Mouse (Mus musculus) layer of hippocampus, postnatal 36 days (tissue): ENCODE results near the gene Pex1. TPM values are rescaled to one million over a fixed set of nuclear protein-coding genes. Genes with fewer than 3 reads are reported as not detected.
A peak's percentile ranks its signal among the peaks of the same experiment; 100 is the strongest.
"Not testable (repeated sequence)": the region's sequence is repeated elsewhere in the genome, so short reads cannot be mapped to it uniquely, and the experiment has no call there.

ENCODE experiments used
- DNase-seq, 2 experiments: peaks; one replicate each; pipeline ENCODE4 v3.0.0; 2022
- microRNA-seq, 2 experiments: library from miRNA; unstranded; fragments of <30 nt; microRNA quantifications; one replicate each; pipeline ENCODE4 v1.2.0; 2021
- total RNA-seq, 2 experiments: library from RNA; stranded (reverse); gene quantifications; 2 replicates each; pipeline ENCODE4 v1.2.3; 2021

Gene Pex1
- total RNA-seq, 2 experiments from 2014 or later = 25.1 to 34.8 TPM

DNA sequence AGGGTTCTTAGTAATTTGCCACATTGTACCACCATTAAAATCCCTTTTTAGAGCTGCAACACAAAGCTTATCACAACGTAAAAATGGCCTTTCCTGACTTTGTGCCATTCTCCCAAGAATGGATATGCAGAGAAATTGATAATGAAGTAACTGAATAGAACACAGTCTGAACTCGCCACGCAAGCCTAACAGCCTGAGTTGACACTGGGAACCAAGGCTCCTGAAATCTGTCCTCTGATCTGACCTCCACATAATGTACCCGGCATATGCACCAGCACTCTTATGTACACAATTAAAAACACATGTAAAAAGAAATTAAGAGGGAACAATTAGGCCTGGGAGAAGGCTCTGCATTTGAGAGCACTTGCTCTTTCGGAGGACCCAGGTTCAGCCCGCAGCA is 49.5 kb downstream of the Pex1 start:
- DNase-seq = no peak

DNA sequence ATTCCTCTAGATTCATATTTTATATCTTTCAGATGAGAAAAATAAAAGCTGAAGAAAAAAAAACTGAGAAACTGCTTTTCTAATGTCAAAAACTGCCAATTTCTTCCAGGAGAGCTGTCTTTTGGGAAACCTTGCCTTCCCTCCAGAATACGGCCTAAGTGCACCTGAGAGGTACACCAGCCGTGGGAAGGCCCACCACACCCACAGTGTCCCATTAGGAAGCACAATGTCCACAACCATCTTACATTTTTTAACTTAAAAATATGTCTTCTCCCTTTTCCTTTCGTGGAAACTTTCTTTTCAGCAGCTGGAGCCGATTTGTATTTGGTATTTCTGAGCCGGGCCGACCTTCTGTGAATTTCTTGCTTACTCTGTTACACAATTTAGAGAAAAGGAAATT is 50.7 kb downstream of the Pex1 start:
- DNase-seq = no peak

DNA sequence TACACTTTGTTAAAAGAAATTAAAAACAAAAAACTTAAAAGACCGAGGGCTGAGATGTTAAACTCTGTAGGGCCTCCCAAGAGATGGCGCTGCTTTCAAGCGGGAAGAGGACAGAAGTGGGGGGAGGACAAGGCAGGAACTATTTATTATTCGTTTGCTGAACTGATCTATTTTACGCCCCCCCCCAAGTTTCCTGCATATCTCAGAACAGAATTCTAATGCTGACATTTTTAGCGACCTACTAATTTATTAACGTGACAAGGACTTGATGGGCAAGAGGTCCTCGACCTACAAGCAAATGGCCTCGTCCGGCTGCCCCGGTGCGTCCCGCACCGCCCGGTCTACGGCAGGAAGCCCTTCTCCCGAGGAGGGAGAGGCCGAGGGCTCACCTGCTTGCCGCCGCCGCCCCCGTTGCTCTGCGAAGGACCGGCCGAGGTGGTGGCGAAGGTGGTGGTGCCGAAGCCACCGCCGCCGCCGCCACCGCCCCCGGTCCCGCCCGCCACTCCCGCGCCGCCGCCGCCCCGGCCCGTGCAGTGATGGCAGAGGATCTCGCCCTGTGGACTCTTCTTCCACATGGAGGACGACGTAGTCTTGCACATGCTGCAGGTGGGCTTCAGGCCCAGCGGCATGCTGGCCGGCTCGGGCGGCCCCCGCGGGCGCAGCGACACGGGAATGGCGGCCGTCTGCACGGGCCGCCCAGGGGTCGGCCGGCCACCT is 51.3 kb downstream of the Pex1 start:
- peak; percentile 26 to 36 for DNase-seq

DNA sequence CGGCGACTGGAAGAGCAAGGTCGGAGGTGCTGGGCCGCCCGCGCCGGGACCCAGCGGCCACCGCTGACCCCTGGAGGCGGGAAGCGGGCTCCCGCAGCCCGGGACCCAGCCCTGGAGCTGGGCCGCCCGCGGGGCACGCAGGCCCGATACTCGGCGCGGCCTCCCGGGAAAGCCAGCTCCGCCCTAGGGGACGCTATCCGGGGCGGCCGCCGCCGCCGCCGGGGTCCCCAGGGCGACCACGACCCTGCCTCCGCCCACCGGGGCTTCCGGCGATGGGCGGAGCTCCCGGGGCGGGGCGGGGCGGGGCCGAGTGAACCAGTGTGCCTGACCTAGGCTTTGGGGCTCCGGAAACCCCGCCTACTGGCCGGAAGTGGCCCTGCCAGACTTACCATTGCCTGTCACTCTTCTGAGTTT is 51.8 kb downstream of the Pex1 start:
- DNase-seq = peak; percentile 68 to 75

DNA sequence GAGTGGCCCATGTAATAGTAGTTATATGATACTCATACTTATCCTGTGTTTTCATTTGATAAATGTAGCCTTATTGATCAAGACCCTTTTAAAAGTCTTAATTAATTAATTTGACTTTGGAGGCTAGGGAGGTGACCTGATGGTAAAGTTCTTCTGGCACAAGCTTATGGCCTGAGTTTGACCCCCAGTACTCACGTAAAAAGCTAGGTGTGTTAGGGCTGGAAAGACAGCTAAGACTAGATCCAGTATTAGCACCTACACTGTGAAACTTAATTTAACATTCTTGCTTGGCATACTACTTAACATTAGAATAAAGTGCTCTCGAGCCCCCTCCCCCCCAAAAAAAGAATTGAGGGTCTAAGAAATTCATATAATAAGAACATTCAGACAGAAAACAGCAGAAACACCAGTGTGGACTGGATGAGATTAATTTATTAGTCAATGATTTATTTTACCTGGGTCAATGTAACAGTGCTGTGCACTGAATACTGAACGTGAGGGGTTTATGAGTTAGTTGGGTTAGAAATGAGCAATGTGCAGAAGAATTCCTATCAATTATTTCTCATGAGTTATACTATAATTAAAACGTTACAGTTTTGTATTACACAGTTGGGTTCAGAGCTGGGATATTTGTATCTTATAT is 52.5 kb downstream of the Pex1 start:
- no peak for DNase-seq

DNA sequence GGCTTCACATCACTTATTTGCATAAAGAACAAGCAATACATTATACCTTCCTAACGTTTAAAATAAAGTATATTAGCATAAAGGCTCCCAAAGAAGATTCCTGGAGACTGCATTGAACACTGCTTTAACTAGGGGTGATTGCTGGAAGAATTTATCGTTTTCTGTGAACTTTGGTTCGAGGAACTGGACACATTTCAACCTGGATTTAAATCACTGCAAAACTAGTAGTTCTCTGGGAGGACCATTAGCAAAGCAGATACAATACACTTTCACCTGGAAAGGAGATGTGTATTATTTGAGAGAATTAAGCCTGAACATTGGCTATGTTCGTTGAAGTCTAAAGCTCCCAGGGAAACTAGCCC is 53.0 kb downstream of the Pex1 start:
- DNase-seq = no peak

DNA sequence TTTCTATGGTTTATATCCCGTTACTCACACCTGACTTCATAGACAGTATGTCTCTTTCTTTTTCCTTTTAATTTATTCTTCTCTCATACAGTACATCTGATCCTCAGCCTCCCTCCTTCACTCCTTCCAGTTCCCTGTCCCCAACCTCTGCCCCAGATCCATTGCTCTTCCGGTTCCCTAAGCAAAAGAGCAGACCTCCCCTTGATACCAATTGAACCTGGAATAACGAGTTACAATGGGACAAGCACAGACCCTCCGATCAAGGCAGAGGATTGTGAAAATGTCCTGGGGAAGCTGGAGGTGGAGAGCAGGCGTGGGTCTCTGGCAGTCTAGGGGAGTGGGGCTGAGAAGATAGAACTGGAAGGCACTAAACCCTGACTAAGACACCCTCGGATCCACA is 55.0 kb downstream of the Pex1 start, which contains the start of gene Tmbim7:
Gene Tmbim7, plus strand, starts transcription at position 301 of the 400 bp plus-strand sequence.
- no peak for DNase-seq

DNA sequence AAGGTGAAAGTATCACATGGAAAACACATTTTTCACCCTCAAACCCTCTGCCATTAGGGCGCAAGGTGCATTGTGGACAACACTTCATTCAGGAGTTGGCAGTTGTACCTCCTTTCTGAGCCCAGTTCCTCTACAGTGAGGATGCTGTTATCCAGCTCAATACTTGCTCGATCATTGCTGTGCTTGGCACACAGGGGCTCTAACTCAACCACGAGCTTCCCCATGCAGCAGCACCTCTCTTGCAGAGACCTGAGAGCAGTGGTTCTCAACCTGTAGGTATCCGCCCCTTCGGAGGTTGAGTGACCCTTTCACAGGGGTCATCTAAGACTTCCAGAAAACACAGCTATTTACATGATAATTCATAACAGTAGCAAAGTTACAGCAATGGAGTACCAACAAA is 55.8 kb downstream of the Pex1 start:
- no peak for DNase-seq

DNA sequence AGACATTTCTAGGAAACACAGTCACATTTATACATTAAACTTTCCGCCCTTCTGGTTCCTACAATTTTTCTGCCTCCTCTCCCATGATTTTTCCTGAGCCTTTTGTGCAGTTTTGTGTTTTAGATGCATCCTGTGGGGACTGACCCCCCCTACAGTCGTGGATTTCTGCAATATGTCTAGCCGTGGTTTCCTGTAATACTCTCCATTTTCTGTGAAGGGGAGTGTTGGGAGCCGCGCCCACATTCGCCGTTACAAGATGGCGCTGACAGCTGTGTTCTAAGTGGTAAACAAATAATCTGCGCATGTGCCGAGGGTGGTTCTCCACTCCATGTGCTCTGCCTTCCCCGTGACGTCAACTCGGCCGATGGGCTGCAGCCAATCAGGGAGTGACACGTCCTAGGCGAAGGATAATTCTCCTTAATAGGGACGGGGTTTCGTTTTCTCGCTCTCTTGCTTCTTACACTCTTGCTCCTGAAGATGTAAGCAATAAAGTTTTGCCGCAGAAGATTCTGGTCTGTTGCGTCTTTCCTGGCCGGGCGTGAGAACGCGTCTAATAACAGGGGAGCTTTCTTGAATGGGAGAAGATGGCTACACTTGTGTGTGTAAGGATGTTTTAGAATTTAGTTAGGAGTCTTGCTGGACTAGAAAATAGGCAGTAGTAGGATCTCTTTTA is 57.2 kb downstream of the Pex1 start:
- not testable (repeated sequence) for DNase-seq

DNA sequence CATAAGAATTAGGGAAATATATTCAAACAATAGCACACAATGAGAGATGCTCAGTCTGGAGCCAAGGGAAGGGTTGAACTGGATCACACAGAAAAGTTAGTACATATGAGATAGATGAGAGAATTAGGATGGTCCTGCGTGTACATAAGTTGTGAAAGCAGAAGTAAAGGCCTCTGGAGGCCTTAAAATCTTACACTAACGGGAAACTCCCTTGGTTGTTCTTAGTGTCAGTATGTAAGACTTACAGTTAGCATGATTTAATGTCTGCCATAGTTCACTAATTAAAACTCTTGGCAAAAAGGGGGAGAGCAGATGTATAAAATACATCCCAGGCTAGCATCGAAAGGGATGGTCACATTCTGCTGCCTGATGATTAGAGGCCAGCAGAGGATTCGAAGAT is 57.9 kb downstream of the Pex1 start:
- no peak for DNase-seq

DNA sequence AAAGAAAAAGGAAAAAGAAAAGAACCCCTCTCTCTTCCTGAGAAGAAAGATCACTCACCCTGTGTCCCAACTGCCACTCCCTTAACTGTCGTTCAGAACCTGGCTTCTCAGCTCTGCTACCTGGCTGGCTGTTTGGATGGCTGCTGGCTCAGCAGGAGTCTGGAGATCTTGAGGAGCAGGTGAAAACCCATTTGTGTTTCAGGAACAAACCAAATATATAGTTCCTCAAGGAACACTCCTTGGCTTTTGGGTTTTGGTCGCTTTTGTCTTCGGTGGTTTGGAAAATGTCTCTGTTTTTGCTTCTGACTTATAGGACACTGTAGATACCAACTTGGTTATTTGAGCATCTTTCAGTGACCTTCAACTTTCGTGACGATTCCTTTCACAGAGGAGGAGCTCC is 61.2 kb downstream of the Pex1 start, which contains the start of gene Gatad1:
Gene Gatad1, minus strand, starts transcription at position 101 of the 400 bp plus-strand sequence.
- no peak for DNase-seq

DNA sequence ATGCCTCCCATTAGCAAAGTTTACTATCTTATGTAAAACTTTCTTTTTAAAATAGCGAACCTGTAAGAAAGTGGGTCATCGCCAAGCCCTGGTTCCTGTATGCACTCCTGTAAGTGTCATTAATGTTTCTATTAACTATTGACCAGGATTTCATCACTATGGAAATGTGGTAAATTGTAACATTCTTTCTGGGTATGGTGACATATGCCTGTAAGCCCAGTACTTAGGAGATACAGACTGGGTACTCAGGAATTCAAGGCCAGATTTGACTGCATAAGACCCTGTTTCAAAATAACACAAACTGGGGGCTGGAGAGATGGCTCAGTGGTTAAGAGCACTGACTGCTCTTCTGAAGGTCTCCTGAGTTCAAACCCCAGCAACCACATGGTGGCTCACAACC is 69.4 kb downstream of the Pex1 start:
- no peak for DNase-seq

DNA sequence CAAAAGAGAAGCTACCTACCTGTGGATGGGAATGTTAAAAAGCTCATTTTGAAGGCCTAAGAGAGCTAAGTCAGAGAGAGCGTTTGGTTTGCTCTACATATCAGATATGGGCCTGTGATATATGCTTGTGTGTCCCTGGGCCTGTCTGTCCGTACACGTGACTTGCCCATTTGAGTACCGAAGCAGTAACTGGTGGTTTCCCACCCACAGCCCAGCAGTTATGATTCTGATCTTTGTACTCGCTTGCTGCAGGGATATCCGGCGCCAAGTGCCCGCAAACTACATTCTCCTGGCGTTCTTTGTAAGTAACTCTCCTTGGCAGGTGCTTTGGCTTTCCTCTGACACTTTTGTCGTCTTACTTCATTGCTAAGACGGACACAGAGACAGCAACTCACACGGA is 70.7 kb downstream of the Pex1 start:
- no peak for DNase-seq

DNA sequence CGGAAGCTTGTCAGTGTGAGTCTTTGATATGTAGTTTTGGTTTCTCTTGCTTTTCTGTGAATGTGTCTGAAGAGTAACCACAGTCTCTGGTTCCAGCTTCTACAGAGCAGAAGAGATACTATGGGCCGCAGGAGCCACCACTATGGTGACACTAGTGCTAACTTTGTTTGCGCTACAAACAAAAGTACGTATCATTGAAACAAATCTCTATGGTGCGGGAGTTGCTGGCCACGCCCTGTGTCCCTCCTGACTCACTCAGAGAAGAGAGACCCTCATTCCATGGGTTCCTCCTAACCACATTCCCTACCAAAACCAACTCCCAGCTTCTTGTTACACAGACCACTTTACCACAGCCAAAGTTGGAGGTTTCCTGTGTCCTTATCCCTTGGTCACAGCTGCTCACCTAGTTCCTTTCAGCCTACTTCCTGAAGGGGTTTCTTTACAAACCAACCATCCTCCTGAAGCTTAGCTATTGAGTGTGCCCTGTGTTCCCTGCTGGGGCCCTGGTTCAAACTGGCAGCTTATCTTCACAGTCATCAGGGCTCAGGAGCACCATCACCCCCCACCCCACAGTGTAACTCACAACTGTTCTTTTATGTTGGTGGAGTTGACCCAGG is 74.2 kb downstream of the Pex1 start:
- DNase-seq = no peak

Small RNAs within 50 kb of the gene (microRNA-seq; reads per million reads assigned to microRNA genes)
- gene Gm26238 = 0 reads per million in 2 experiments

Other genes with a start within 250 kb of the Pex1 start
- 10 to 100 TPM; 42.5 to 45.1 TPM for gene Fam133b, start 52.2 kb upstream of the Pex1 start, total RNA-seq
- 1 to 10 TPM; 3.6 to 6.1 TPM for gene 1700109H08Rik, start 24.5 kb upstream of the Pex1 start, total RNA-seq
- 10 to 100 TPM; 11.8 to 13.9 TPM for gene Rbm48, start 519 bp downstream of the Pex1 start, total RNA-seq
- gene Tmbim7, start 55.1 kb downstream of the Pex1 start, total RNA-seq = not detected
- 100 to 1,000 TPM; 101 TPM for gene Gatad1, start 61.1 kb downstream of the Pex1 start, total RNA-seq
- gene Ankib1, start 206.9 kb downstream of the Pex1 start, total RNA-seq = 100 to 1,000 TPM; 103 to 105 TPM
- gene Krit1, start 207.1 kb downstream of the Pex1 start, total RNA-seq = 10 to 100 TPM; 59.7 to 66.2 TPM
- gene Lrrd1, start 249.1 kb downstream of the Pex1 start, total RNA-seq = under 1 TPM; 0.20 to 0.22 TPM